ENCODE assay signal across 15 mouse cellular contexts in genomic region chr2:114099109-114099508, GRCm38 (mm10). TPM values are rescaled to one million over a fixed set of nuclear protein-coding genes. Genes with fewer than 3 reads are reported as not detected.
"Had no signal": no experiment of that assay in that cellular context is flagged by ENCODE, and none has a peak within 500 bp of the region (broad histone marks: within the 10 kb centered on the region; RNA-seq: fewer than 3 reads in every experiment).

No protein-coding gene starts in this region.

- H3K9ac ChIP-seq: limb, embryonic 15.5 days; midbrain, embryonic 12.5 days; neural tube, embryonic 15.5 days had no signal

- H3K4me2 ChIP-seq: limb, embryonic 15.5 days; midbrain, embryonic 12.5 days; neural tube, embryonic 15.5 days had no signal

- H3K27me3 ChIP-seq: limb, embryonic 15.5 days; midbrain, embryonic 12.5 days; neural tube, embryonic 15.5 days had no signal

- H3K27ac ChIP-seq: kidney, postnatal 0 days; limb, embryonic 15.5 days; midbrain, embryonic 12.5 days; neural tube, embryonic 15.5 days; stomach, postnatal 0 days had no signal

- DNase-seq: kidney, adult 8-10 months; layer of hippocampus, adult 9-11 months; layer of hippocampus, postnatal 36 days; lung, adult 18-20 months; right cerebral cortex, adult 18-20 months; thymus, postnatal 14 days had no signal

- H3K9me3 ChIP-seq: limb, embryonic 15.5 days; midbrain, embryonic 12.5 days; neural tube, embryonic 15.5 days had no signal

- ATAC-seq: intestine, postnatal 0 days had no signal

- H3K4me3 ChIP-seq: limb, embryonic 15.5 days; midbrain, embryonic 12.5 days; neural tube, embryonic 15.5 days had no signal

- H3K4me1 ChIP-seq: midbrain, embryonic 12.5 days; neural tube, embryonic 15.5 days had no signal

RNA-seq across cellular contexts. Expression of gene Actc1, which starts 45.8 kb away (rescaled TPM):
- total RNA-seq: layer of hippocampus, adult 18-20 months; layer of hippocampus, postnatal 36 days; left cerebral cortex, postnatal 25 days; megakaryocyte-erythroid progenitor cell, adult 5-6 weeks had no signal
